Mouse (Mus musculus) heart, embryonic 10.5 days (tissue): ENCODE data around the gene Cept1. TPM values are rescaled to one million over a fixed set of nuclear protein-coding genes. Genes with fewer than 3 reads are reported as not detected.

ENCODE experiments used
- DNase-seq: peaks from one replicate; pipeline ENCODE4 v3.0.0-alpha.2; 2017; ENCODE audit warnings: low spot score
- H3K27ac ChIP-seq: fragments of 300-500 bp; sonication (generic); 2 replicates; pipeline ENCODE4 v1.5.1; 2016; ENCODE audit warnings: mild to moderate bottlenecking
- H3K27me3 ChIP-seq: fragments of 300-500 bp; sonication (generic); 2 replicates; pipeline ENCODE4 v1.6.1; 2016; ENCODE audit warnings: mild to moderate bottlenecking; ENCODE audit not compliant: poor library complexity, insufficient read depth, severe bottlenecking
- H3K36me3 ChIP-seq: fragments of 300-500 bp; sonication (generic); 2 replicates; pipeline ENCODE4 v1.6.1; 2016; ENCODE audit warnings: mild to moderate bottlenecking, moderate library complexity
- H3K4me1 ChIP-seq: fragments of 300-500 bp; sonication (generic); 2 replicates; pipeline ENCODE4 v1.6.1; 2016; ENCODE audit warnings: mild to moderate bottlenecking
- H3K4me3 ChIP-seq: fragments of 300-500 bp; sonication (generic); 2 replicates; pipeline ENCODE4 v1.5.1; 2016; ENCODE audit warnings: mild to moderate bottlenecking, moderate library complexity
- H3K9me3 ChIP-seq: fragments of 300-500 bp; sonication (generic); 2 replicates; pipeline ENCODE4 v1.6.1; 2016; ENCODE audit warnings: mild to moderate bottlenecking, moderate library complexity
- WGBS: fragments of 180-500 bp; shearing (Covaris S2); methylation state at CpG from one replicate; pipeline ENCODE4 v1.1.7; 2016; 5-methylcytosine and 5-hydroxymethylcytosine counted together
- polyA plus RNA-seq: library from polyadenylated mRNA; unstranded; fragments of >200 nt; fragmentation: Nextera tagmentation; extraction: Ambion mirVana; gene quantifications from 2 replicates; pipeline ENCODE4 v1.2.1, GENCODE M21; 2016

Cept1 gene
- polyA plus RNA-seq, 1 experiment from 2014 or later = 36.6 TPM

DNA sequence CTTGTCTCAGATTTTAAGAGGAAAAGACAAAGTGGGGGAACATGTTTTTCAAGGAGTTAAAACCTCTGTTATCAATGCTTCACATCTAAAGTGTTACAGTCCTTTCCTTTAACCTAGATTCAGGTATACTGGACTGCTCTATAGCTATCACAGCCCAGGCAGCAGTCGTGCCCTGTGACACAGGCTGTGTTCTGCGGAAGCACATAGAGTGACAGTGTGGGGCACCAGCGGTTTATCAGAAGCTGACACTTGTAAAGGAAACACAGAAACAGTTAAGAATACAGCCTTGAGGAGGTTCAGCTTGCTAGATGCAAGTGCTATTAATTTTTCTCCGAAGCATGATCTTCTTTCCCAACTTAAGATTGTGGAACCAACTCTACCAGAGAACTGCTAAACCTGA lies 95.0 kb downstream of the Cept1 start:
- Histone ChIP-seq H3K27ac (no peak overlapping the region), H3K9me3 (no peaks in the 10 kb centered on the region), H3K27me3 (no peaks in the 10 kb centered on the region), H3K4me3 (no peak overlapping the region), H3K36me3 (no peaks in the 10 kb centered on the region), H3K4me1 (no peaks in the 10 kb centered on the region)
- no peak for DNase-seq
- WGBS = 64% methylated on average over 4 of the region's 4 CpGs

Other genes starting within 250 kb of the Cept1 start
- not detected in 2 replicates for gene Chil6, start 141.6 kb downstream of the Cept1 start, polyA plus RNA-seq
- 2.7 and 3.3 TPM in 2 replicates for gene Dennd2d, start 65.4 kb downstream of the Cept1 start, polyA plus RNA-seq
- 46.8 and 56.2 TPM in 2 replicates for gene Dram2, start within 50 bp of the Cept1 start, polyA plus RNA-seq
- 11.9 and 12.7 TPM in 2 replicates for gene Lrif1, start 137.2 kb upstream of the Cept1 start, polyA plus RNA-seq
- 2.5 and 2.6 TPM in 2 replicates for gene Cd53, start 242.3 kb upstream of the Cept1 start, polyA plus RNA-seq